Mouse (Mus musculus) forelimb bud, embryonic 11.5 days (tissue): ENCODE data around the gene Tbc1d16.
A peak's percentile ranks its signal among the peaks of the same experiment; 100 is the strongest.
"Not testable (repeated sequence)": the region's sequence is repeated elsewhere in the genome, so short reads cannot be mapped to it uniquely, and the experiment has no call there.

Source experiments
- DNase-seq: peaks from one replicate; pipeline ENCODE4 v3.0.0-alpha.2; 2012; ENCODE audit warnings: low read depth, low spot score

Tbc1d16 gene

GRCm38 (mm10) chr11:119228091-119228781 lies at the start of gene Tbc1d16, which contains the start of gene Ccdc40:
Tbc1d16 (minus strand) TSS chr11:119228499.
Ccdc40 (plus strand) TSS chr11:119228572.
- peak; percentile 80 for DNase-seq

DNA sequence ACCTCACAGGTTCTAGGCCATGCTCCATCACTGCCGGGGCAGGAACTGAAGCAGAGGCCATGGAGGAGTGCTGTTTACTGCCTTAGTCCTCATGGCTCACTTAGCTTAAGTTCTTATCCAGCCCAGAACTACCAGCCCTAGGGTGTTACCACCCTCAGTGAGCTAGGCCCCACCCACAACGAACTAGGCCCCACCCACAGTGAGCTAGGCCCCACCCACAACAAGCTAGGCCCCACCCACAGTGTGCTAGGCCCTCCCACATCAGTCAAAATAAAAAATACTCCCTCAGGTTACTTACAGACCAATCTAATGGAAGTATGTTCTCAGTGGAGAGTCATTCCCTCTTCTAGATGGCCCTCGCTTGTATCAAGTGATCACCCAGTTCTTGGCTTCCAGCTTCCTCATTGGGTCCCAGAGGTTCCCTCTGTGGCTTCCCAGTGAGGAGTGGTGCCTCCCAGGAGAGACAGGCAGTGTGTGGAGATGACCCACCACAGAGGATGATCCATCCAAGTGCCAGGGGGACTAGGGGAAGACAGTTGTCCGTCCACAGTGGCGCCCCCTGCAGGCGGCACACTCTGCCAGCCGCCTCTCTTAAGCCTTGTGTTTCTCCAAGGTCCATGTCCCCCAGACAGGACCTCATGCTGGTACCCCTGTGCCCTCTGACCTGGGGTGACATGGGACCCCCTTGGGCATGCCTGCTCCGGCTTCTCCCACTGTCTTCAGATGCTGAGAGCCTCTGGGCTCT lies 45.1 kb upstream of the Tbc1d16 start:
- no peak for DNase-seq

GRCm38 (mm10) chr11:119272492-119272891 lies 44.2 kb upstream of the Tbc1d16 start:
- DNase-seq, result not testable (repeated sequence)

- DNase-seq, result no peak
Measured at GRCm38 (mm10) chr11:119268557-119269195, 40.4 kb upstream of the Tbc1d16 start.

DNA sequence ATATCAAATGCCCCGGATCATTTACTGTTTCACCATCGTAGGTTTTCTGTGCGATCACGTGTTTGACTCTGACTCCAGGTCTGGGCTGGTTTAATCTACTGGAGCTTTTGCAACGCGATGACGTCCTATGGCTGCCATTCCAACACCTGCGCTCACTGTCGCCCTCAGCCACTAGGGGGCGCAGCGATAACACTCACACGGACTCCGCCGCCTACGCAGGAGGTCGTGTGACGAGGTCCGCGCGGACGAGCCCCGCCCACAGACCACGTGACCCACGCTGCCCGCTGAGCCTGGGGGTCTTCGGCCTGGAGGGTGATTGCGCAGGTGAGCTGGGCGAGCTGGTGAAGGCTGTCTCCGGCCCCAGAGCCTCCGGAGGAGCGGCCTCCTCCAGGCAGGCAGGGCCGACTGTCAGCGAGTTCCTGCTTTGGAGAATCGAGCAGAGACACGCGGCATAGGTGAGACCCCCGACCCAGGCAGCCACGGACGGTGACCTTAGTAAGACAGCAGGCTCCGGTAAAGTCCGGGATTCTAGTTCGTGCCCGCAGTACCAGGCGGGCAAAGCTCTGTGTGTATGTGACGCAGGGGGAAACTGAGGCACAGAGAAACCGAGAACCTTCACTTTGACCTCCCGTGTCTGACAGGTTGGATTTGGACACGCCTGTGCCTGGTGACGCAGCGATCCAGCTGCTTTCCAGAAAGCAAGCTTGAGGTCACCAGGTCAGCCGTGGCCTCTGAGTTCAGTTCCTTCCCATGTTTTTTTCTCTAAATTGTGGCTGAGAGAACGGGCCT lies 39.7 kb upstream of the Tbc1d16 start, which contains the start of gene Gaa:
TSS of gene Gaa (plus strand) at position 120 of the 789 bp plus-strand sequence.
- peak; percentile 95 for DNase-seq

GRCm38 (mm10) chr11:119267241-119267674 lies 39.0 kb upstream of the Tbc1d16 start:
- no peak for DNase-seq

DNA sequence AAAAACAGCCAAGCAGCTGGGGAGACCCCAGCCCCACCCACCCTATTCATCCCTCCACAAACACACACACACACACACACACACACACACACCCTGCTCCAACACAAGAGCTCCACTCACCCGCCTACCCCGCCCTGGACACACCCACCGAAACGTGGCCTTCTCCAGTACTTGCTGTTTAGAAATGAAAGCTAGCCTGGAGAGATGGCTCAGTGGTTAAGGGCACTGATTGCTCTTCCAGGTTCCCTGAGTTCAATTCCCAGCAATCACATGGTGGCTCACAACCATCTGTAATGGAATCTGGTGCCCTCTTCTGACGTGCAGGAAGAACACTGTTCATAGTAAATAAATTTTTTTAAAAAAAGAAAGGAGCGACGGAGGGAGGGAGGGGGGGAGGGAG lies 37.5 kb upstream of the Tbc1d16 start:
- DNase-seq, result no peak

GRCm38 (mm10) chr11:119264413-119264812 lies 36.1 kb upstream of the Tbc1d16 start:
- DNase-seq, result no peak

- DNase-seq, result no peak
Measured at GRCm38 (mm10) chr11:119259977-119260376, 31.7 kb upstream of the Tbc1d16 start.

GRCm38 (mm10) chr11:119258572-119259322 lies 30.4 kb upstream of the Tbc1d16 start:
- peak; percentile 57 for DNase-seq

GRCm38 (mm10) chr11:119258216-119258571 lies 29.9 kb upstream of the Tbc1d16 start:
- DNase-seq, result no peak

DNA sequence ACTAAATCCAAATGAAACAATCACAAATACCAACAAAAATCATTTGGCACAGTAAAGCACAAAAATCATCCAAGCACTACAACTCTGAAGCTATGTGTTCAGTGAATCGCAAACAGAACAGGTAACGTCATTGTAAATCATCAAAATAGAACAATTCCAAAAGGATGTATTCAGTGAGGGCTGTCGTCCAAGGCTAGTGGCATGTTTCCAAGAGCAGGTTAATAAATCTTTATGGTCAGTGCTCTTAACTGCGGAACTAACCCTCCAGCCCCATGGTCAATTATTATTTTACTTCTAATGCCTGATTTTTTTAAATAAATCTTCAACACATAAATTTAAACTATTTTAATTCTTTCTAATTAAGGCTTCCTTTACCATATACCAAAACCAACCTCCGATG lies 28.3 kb upstream of the Tbc1d16 start:
- not testable (repeated sequence) for DNase-seq

- DNase-seq, result peak; percentile 54
Measured at GRCm38 (mm10) chr11:119252854-119253541, 24.7 kb upstream of the Tbc1d16 start.

DNA sequence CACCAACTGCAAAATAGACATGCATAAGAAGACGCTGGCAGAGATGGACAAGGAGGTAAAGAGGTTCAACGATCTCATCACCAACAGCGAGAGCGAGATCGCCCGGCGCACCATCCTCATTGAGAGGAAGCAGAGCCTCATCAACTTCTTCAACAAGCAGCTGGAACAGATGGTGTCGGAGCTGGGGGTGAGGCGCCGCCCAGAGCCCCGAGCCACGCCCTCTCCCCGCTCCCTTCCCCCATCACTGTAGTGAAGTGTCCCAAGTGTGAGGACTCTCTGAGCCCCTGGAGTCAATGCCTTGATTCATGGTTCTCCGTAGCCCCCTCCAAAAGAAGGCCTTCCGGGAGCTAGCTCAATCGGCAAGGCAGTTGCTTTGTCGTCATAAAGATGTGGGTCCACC lies 22.7 kb upstream of the Tbc1d16 start:
- DNase-seq, result no peak

- peak; percentile 92 for DNase-seq
Measured at GRCm38 (mm10) chr11:119249011-119249410, 20.7 kb upstream of the Tbc1d16 start.

- DNase-seq, result not testable (repeated sequence)
Measured at GRCm38 (mm10) chr11:119245543-119245942, 17.2 kb upstream of the Tbc1d16 start.

DNA sequence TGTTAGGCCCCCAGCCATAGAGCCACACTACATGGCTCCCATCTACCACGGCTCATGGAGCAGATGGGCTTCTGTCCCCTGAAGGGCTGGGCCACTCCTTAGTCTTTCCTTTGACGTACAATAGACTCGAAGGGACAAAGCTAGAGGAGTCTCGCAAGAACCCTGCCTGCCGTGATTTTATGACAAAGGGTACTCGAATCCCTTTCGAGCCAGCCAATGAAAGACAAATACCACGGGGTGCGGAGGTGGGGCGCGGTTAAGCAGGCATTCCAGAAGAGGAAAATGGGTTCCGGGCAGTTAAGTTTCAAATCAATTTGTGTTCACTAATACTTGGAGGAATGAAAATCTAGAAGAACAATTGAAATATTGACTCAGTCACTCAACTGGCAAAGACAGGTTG lies 11.2 kb upstream of the Tbc1d16 start:
- DNase-seq, result no peak

DNA sequence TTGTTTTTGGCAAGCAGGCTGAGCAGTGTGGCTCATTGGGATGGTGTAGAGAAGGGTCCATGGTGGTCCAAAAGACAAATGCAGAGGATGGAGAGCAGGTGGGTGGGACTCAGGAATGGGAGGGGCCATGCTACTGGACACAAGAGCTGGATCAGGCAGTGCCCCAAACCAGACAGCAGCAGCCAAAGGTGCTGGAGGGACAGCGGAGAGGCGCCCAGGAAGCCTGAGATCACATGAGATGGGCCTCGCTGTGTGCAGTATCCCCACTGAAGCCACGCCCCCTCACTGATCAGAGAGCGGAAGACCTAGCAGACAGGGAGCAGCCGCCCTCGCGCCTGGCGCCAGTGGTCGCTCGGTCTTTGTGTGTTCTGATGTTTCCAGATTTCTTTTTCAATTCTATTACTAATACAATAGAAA lies 10.0 kb upstream of the Tbc1d16 start:
- DNase-seq, result no peak

- DNase-seq, result no peak
Measured at GRCm38 (mm10) chr11:119237568-119238304, 9.4 kb upstream of the Tbc1d16 start.

DNA sequence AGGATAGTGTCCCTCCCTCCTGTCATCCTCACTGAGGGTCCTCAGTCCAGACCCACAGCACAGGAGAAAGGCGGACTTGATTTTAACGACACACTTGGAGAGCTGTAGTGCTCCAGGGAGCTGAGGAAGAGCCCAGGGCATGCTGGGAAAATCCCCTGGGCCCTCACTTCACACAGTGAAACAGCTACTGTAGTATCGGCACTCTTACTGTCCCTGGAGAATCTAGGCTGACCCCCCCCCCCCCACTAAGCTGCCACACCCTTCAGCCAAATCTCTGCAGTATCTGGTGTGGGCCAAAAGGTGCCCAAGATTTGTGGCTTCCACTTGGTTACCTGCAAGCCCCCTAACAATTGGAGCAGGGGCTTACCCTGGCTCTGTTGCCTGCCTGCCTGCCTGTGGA lies 8.7 kb upstream of the Tbc1d16 start:
- no peak for DNase-seq
